Mouse (Mus musculus) stomach, embryonic 15.5 days (tissue): ENCODE results near the gene Bcas2. TPM values are rescaled to one million over a fixed set of nuclear protein-coding genes. Genes with fewer than 3 reads are reported as not detected.
"Not testable (repeated sequence)": the region's sequence is repeated elsewhere in the genome, so short reads cannot be mapped to it uniquely, and the experiment has no call there.

Experiments used
- ATAC-seq: fragments of 200-750 bp; cut with Nextera tagmentation; 2 replicates; pipeline ENCODE4 v1.8.0; 2017; ENCODE audit warnings: low read depth, moderate number of reproducible peaks, moderate TSS enrichment; ENCODE audit not compliant: insufficient read depth, low FRiP score
- H3K27ac ChIP-seq: fragments of 300-500 bp; sonication (generic); 2 replicates; pipeline ENCODE4 v1.5.1; 2015; ENCODE audit warnings: mild to moderate bottlenecking, inconsistent platforms
- H3K27me3 ChIP-seq: fragments of 300-500 bp; sonication (generic); replicated peaks from 2 replicates; pipeline ENCODE4 v1.6.1; 2015; ENCODE audit warnings: inconsistent platforms
- H3K36me3 ChIP-seq: fragments of 300-500 bp; sonication (generic); 2 replicates; pipeline ENCODE4 v1.6.1; 2015; ENCODE audit warnings: inconsistent platforms
- H3K4me1 ChIP-seq: fragments of 300-500 bp; sonication (generic); 2 replicates; pipeline ENCODE4 v1.6.1; 2015; ENCODE audit warnings: inconsistent platforms
- H3K4me2 ChIP-seq: fragments of 300-500 bp; sonication (generic); 2 replicates; pipeline ENCODE4 v1.6.1; 2015; ENCODE audit warnings: mild to moderate bottlenecking, inconsistent platforms
- H3K4me3 ChIP-seq: fragments of 300-500 bp; sonication (generic); replicated peaks from 2 replicates; pipeline ENCODE4 v1.5.1; 2015; ENCODE audit warnings: inconsistent platforms
- H3K9ac ChIP-seq: fragments of 300-500 bp; sonication (generic); 2 replicates; pipeline ENCODE4 v1.6.1; 2015; ENCODE audit warnings: inconsistent platforms
- H3K9me3 ChIP-seq: fragments of 300-500 bp; sonication (generic); 2 replicates; pipeline ENCODE4 v1.6.1; 2016; ENCODE audit warnings: inconsistent platforms
- WGBS: fragments of 180-500 bp; shearing (Covaris S2); methylation state at CpG from one replicate; pipeline ENCODE4 v1.1.7; 2015; 5-methylcytosine and 5-hydroxymethylcytosine counted together
- polyA plus RNA-seq: library from polyadenylated mRNA; unstranded; fragments of >200 nt; fragmentation: Nextera tagmentation; extraction: Ambion mirVana; gene quantifications from 2 replicates; pipeline ENCODE4 v1.2.1, GENCODE M21; 2015

The Bcas2 gene
- polyA plus RNA-seq, 1 experiment from 2014 or later, result 207 TPM

- H3K27ac ChIP-seq, result peak overlapping the region; percentile 42
- whole genome bisulfite sequencing, result 56% methylated on average over 11 of the region's 11 CpGs
Observed at GRCm38 (mm10) chr3:103140095-103140838, 31.2 kb upstream of the Bcas2 start.

GRCm38 (mm10) chr3:103141287-103141686 lies 30.2 kb upstream of the Bcas2 start:
- Histone ChIP-seq H3K36me3 (no peaks in the 10 kb centered on the region), H3K4me1 (peaks cover 5% of the 10 kb centered on the region; the same call in 1 of the 2 replicates), H3K4me2 (no peak overlapping the region), H3K27ac (no peak overlapping the region), H3K9me3 (no peaks in the 10 kb centered on the region), H3K4me3 (no peak overlapping the region), H3K27me3 (no peaks in the 10 kb centered on the region), H3K9ac (no peak overlapping the region)
- 87% methylated on average over 11 of the region's 11 CpGs for WGBS
- ATAC-seq, result no peak

More at GRCm38 (mm10) chr3:103140095-103140838, 31.2 kb upstream of the Bcas2 start:
- H3K27me3 ChIP-seq, H3K4me3 ChIP-seq, H3K9ac ChIP-seq, H3K4me1 ChIP-seq, H3K36me3 ChIP-seq, H3K9me3 ChIP-seq: not testable (repeated sequence)
- ATAC-seq, result peak; percentile 50; the same call in 1 of the 2 replicates
- H3K4me2 ChIP-seq, result peak overlapping the region; percentile 1; the same call in 1 of the 2 replicates

- Histone ChIP-seq H3K27me3 (no peaks in the 10 kb centered on the region), H3K9me3 (no peaks in the 10 kb centered on the region), H3K27ac (no peak overlapping the region), H3K4me1 (peaks cover 5% of the 10 kb centered on the region; the same call in 1 of the 2 replicates), H3K4me2 (no peak overlapping the region), H3K36me3 (no peaks in the 10 kb centered on the region), H3K4me3 (no peak overlapping the region), H3K9ac (no peak overlapping the region)
- WGBS, result 79% methylated on average over 10 of the region's 10 CpGs
- no peak for ATAC-seq
Observed at GRCm38 (mm10) chr3:103142366-103142765, 29.1 kb upstream of the Bcas2 start.

- Histone ChIP-seq H3K27me3 (no peaks in the 10 kb centered on the region), H3K4me1 (no peaks in the 10 kb centered on the region), H3K4me2 (no peak overlapping the region), H3K36me3 (no peaks in the 10 kb centered on the region), H3K9ac (no peak overlapping the region), H3K9me3 (no peaks in the 10 kb centered on the region), H3K4me3 (no peak overlapping the region), H3K27ac (no peak overlapping the region)
- ATAC-seq, result no peak
- 79% methylated on average over 2 of the region's 2 CpGs for WGBS
Observed at GRCm38 (mm10) chr3:103145336-103145735, 26.1 kb upstream of the Bcas2 start.

- Histone ChIP-seq H3K27me3 (no peaks in the 10 kb centered on the region), H3K27ac (peak overlapping the region; percentile 55; the same call in 1 of the 2 replicates), H3K36me3 (peaks cover 3% of the 10 kb centered on the region), H3K9me3 (no peaks in the 10 kb centered on the region), H3K4me3 (no peak overlapping the region), H3K9ac (no peak overlapping the region), H3K4me1 (no peaks in the 10 kb centered on the region), H3K4me2 (no peak overlapping the region)
- WGBS, result 72% methylated on average over 4 of the region's 4 CpGs
- ATAC-seq, result no peak
Observed at GRCm38 (mm10) chr3:103145791-103146190, 25.7 kb upstream of the Bcas2 start.

- Histone ChIP-seq H3K27ac (peak overlapping the region; percentile 55; the same call in 1 of the 2 replicates), H3K27me3 (no peaks in the 10 kb centered on the region), H3K9me3 (no peaks in the 10 kb centered on the region), H3K4me3 (no peak overlapping the region), H3K9ac (no peak overlapping the region), H3K36me3 (peaks cover 7% of the 10 kb centered on the region), H3K4me2 (no peak overlapping the region), H3K4me1 (no peaks in the 10 kb centered on the region)
- ATAC-seq, result no peak; the same call in 1 of the 2 replicates
- 58% methylated on average over 23 of the region's 23 CpGs for WGBS
Observed at GRCm38 (mm10) chr3:103146330-103147166, 24.9 kb upstream of the Bcas2 start.

GRCm38 (mm10) chr3:103147775-103148174 lies 23.7 kb upstream of the Bcas2 start:
- ATAC-seq, result no peak
- Histone ChIP-seq H3K9me3 (no peaks in the 10 kb centered on the region), H3K4me1 (no peaks in the 10 kb centered on the region), H3K4me2 (no peak overlapping the region), H3K27me3 (no peaks in the 10 kb centered on the region), H3K27ac (no peak overlapping the region), H3K4me3 (no peak overlapping the region), H3K9ac (no peak overlapping the region), H3K36me3 (peaks cover 7% of the 10 kb centered on the region)
- WGBS, result 87% methylated on average over 4 of the region's 4 CpGs

GRCm38 (mm10) chr3:103148941-103149340 lies 22.5 kb upstream of the Bcas2 start:
- Histone ChIP-seq H3K4me3 (no peak overlapping the region), H3K27ac (no peak overlapping the region), H3K9ac (no peak overlapping the region), H3K27me3 (no peaks in the 10 kb centered on the region), H3K36me3 (peaks cover 14% of the 10 kb centered on the region), H3K4me2 (no peak overlapping the region), H3K4me1 (no peaks in the 10 kb centered on the region), H3K9me3 (no peaks in the 10 kb centered on the region)
- 86% methylated on average over 10 of the region's 10 CpGs for WGBS
- no peak for ATAC-seq

GRCm38 (mm10) chr3:103153761-103154160 lies 17.7 kb upstream of the Bcas2 start:
- Histone ChIP-seq H3K9ac (no peak overlapping the region), H3K27ac (no peak overlapping the region), H3K27me3 (no peaks in the 10 kb centered on the region), H3K36me3 (peaks cover 20% of the 10 kb centered on the region), H3K4me2 (no peak overlapping the region), H3K4me3 (no peak overlapping the region), H3K9me3 (no peaks in the 10 kb centered on the region), H3K4me1 (no peaks in the 10 kb centered on the region)
- no peak for ATAC-seq

GRCm38 (mm10) chr3:103159232-103159900 lies 12.1 kb upstream of the Bcas2 start:
- Histone ChIP-seq H3K9ac (no peak overlapping the region), H3K4me1 (no peaks in the 10 kb centered on the region), H3K4me2 (no peak overlapping the region), H3K4me3 (no peak overlapping the region), H3K36me3 (0 out of 2 replicates have a peak, but pooled peaks cover 5% of the 10 kb centered on the region), H3K9me3 (no peaks in the 10 kb centered on the region), H3K27me3 (no peaks in the 10 kb centered on the region), H3K27ac (no peak overlapping the region)
- 33% methylated on average over 3 of the region's 3 CpGs for WGBS
- ATAC-seq, result peak; percentile 85

- WGBS, result 19% methylated on average over 4 of the region's 4 CpGs
- Histone ChIP-seq H3K9ac (no peak overlapping the region), H3K27me3 (no peaks in the 10 kb centered on the region), H3K4me2 (no peak overlapping the region), H3K36me3 (0 out of 2 replicates have a peak, but pooled peaks cover 6% of the 10 kb centered on the region), H3K27ac (no peak overlapping the region), H3K9me3 (no peaks in the 10 kb centered on the region), H3K4me3 (no peak overlapping the region), H3K4me1 (peaks cover 6% of the 10 kb centered on the region; the same call in 1 of the 2 replicates)
- ATAC-seq, result no peak
Observed at GRCm38 (mm10) chr3:103169771-103170170, 1.7 kb upstream of the Bcas2 start.
